Mouse (Mus musculus) spleen, postnatal 36 days (tissue): ENCODE results near the gene Synpo2l.
"Not testable (repeated sequence)": the region's sequence is repeated elsewhere in the genome, so short reads cannot be mapped to it uniquely, and the experiment has no call there.

Source experiments
- DNase-seq, 2 experiments: peaks; one replicate each; pipeline ENCODE4 v3.0.0; 2022; ENCODE audit warnings: low spot score in 2 of 2, mixed read lengths in 1 of 2

Gene Synpo2l

DNA sequence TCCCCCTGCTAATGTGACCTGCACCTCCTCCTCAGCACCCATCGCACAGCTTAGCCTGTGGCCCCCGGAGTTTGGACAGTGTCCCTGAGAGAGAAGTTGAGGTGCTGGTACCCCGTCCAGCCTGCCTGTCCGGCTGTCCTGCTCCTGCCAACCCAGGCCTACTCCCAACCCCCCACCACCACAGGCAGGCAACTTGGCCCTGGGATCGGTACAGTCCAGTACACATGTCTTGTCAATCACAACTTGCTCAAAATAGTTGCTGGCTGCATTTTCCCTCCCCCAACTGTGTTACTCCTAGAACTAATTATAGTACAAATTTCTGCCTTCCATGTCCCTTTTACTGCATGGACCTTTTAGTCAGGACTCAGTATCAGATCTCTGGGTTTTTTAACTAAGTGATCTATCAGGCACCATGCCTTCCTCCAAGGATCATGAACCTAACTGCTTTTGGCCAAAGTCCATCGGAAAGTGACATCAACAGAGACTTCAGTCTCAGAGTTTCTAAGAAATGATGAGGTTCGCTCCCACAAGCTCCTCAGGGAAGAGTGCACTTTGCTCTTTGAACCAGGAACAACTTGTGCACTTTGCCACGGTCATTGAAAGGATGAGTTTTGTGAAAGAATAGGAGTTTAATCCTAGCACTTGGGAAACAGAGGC lies at the start of gene Synpo2l:
TSS of gene Synpo2l (minus strand) at position 201 of the 657 bp plus-strand sequence.
- no peak for DNase-seq

GRCm38 (mm10) chr14:20713832-20714231 lies 45.7 kb upstream of the Synpo2l start:
- DNase-seq: no peak

DNA sequence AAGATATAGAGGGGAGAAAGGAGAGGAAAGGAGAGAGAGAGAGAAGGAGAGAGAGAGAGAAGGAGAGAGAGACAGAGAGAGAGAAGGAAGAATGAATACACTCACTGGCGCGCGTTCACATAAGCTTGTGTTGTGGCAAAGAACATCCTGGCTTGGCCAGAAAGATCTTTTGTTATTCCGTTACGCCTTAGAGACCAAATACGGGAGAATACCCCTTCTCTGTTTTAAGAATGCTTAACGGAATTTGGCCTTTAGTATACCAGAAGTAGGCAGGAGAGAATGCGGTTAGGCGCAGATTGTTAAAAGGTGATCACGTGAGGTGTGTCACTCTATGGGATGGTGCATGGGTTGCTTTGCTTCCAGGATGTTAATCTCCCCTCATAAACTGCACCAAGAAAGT lies 40.1 kb upstream of the Synpo2l start:
- DNase-seq: no peak

- peak; percentile 85 to 88 for DNase-seq
Measured at GRCm38 (mm10) chr14:20707201-20708190, 39.3 kb upstream of the Synpo2l start, which contains the start of gene Zswim8. Zswim8 (plus strand) TSS chr14:20707552.

DNA sequence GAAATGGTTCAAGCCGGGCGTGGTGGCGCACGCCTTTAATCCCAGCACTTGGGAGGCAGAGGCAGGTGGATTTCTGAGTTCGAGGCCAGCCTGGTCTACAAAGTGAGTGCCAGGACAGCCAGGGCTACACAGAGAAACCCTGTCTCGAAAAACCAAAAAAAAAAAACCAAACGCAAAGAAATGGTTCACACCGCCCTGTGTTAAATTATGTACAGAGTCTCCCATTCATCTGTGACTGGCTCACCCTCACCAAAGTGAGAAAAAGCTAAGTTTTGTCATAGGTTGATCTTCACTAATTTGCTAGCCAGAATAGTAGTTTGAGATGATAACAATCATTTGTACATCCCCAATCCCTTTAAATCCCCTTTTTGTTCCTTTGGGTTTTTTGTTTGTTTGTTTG lies 35.3 kb upstream of the Synpo2l start:
- DNase-seq: not testable (repeated sequence)

- DNase-seq: peak; percentile 85 to 86
Measured at GRCm38 (mm10) chr14:20702741-20703381, 34.7 kb upstream of the Synpo2l start, which contains the start of gene Chchd1. Chchd1 (plus strand) TSS chr14:20703006.

DNA sequence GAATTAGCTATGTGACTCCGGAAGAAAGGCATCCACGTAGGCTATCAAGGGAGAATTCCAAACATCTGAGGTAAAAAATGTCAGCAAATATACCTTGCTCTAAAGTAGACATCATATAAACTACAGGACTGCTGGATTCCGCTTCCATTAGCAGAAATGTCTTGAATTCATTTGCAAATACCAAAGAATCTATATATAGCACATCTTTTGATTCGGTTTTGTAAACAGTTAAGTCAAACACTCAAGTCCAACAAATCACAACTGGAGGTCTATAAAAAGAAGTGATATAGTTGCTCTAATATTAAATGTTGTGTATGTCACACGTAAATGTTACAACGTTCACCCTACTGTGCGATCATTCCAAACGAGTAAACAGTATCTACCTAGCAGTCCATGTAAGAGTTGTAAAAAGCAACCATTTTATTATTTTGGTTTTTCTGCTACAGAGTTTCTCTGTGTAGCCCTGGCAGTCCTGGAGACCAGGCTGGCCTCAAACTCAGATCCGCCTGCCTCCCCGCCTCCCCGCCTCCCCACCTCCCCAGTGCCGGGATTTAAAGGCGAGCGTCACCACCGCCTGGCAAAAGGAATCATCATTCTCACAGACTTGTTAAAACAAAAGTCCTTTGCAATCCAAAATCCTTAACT lies 34.1 kb upstream of the Synpo2l start:
- DNase-seq: no peak

DNA sequence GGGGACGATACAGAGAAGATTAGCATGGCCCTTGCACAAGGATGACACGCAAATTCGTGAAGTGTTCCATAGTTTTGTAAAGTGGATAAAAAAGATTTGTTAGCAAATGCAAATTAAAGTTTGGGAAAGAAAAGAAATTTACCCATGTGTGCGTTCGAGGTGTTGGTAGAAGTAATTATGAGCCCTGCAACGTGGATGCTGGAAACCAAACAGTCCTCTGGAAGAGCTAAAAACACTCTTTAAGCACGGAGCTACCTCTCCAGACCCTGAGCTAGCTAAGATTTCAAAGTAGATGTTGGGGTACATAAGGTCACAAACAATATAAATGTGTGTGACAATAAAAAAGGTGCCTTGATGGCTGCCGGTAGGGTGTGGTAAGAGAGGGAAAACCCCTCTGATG lies 33.4 kb upstream of the Synpo2l start:
- no peak for DNase-seq

GRCm38 (mm10) chr14:20700362-20700761 lies 32.2 kb upstream of the Synpo2l start:
- DNase-seq: no peak

DNA sequence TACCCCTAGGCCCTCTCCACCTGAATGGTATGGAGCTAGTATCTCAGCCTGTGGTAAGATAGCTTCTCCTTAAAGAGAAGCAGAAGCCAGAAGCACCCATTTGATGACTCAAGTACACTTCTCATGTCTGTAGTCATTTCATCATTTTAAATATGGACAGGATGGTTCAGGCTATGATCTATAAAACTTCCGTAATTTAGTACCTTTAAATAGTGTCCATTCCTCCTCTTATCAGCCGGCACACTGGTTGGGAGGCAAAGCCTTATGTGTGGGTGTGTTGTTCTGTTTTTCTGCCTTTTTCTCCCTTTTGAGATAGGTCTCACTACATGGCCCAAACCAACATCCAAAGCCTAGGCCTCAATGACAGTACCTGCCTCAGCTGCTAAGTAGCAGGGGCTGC lies 30.4 kb upstream of the Synpo2l start:
- no peak for DNase-seq

GRCm38 (mm10) chr14:20696986-20697385 lies 28.8 kb upstream of the Synpo2l start:
- DNase-seq: peak; percentile 38 to 48

DNA sequence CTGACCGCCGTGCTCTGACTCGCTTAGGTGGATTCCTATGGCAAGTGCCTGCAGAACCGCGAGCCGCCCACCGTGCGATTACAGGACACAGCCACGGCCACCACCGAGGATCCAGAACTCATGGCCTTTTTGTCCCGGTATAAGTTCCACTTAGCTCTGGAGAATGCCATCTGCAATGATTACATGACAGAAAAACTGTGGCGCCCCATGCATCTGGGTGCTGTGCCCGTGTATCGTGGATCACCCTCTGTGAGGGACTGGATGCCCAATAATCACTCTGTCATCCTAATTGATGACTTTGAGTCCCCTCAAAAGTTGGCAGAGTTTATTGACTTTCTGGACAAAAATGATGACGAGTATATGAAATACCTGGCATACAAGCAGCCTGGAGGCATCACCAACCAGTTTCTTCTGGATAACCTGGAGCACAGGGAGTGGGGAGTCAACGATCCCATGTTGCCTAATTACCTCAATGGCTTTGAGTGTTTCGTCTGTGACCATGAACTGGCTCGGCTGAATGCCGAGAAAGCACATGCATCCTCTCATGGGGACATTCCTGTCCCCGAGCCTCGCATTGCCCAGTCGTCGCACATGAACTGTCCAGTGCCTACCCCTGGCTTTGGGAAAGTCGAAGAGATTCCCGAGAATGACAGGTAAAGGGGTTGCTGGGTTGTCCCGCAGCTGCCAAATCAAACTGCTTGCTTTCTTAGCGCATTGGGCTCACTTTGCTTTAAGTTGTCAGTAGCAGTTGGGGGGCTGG lies 27.8 kb upstream of the Synpo2l start:
- DNase-seq: no peak

DNA sequence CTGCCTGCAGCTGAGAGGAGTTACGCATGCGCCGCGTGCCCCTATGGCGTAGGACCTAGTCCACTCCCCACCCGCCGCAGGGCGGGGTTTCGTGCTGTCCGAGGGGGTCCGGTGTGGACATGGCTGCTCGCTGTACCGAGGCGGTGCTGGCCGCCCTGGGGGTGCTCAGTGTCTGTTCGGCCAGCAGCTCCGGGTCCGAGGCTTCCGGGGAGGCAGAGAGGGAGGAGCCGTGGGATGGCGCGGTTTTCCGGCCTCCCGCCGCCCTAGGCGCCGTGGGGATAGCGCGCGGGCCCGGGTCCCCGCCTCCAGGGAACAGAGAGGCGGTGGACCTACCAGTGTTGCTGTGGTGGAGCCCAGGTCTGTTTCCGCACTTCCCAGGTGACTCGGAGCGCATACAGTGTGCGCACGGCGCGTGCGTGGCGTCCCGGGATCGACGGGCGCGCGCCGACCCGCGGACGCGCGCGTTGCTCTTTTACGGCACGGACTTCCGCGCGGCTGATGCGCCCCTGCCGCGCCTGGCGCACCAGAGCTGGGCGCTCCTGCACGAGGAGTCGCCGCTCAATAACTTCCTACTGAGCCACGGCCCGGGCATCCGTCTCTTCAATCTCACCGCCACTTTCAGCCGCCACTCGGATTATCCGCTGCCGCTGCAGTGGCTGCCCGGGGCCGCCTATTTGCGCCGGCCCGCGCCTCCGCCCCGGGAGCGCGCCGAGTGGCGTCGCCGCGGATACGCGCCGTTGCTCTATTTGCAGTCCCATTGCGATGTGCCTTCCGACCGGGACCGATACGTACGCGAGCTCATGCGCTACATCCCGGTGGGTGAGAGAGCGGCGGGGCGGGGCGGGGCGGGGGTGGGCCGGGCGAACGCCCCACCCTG lies 27.0 kb upstream of the Synpo2l start, which contains the start of gene Fut11:
TSS of gene Fut11 (plus strand) at position 85 of the 877 bp plus-strand sequence.
- peak; percentile 82 to 86 for DNase-seq

DNA sequence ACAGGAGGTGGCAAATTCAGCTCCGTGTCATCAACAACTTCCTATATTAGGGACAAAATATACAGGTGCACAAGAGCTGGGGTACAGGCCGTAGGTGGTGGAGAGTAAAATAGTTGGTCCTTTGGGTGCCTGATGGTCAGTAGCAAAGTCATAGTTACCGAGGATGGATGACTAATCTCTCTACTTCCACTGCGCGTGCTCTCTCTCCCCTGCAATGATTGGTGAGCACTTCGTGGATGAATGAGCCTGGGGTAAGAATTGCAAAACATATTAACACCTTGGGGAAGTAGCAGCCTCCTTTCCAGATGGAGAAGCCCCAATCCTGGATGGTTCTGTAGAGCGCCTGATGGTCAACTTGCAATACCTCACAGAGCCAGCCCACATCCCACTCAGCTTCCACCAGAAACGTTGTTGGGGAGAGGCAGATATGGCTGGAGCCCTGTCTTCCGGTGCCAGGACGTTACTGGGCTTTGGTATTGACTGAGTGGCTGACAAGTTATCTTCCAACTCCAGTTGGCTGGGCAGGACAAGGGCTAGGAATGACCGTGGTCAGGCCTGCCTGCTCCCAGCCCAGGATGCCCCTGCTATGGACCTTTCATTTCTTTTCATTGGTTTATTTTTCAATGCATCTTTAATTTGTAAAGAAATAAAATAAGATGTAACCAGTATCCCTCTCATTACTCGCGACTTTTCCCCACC lies 26.2 kb upstream of the Synpo2l start:
- DNase-seq: peak in 1 of 2 experiments; percentile 14

DNA sequence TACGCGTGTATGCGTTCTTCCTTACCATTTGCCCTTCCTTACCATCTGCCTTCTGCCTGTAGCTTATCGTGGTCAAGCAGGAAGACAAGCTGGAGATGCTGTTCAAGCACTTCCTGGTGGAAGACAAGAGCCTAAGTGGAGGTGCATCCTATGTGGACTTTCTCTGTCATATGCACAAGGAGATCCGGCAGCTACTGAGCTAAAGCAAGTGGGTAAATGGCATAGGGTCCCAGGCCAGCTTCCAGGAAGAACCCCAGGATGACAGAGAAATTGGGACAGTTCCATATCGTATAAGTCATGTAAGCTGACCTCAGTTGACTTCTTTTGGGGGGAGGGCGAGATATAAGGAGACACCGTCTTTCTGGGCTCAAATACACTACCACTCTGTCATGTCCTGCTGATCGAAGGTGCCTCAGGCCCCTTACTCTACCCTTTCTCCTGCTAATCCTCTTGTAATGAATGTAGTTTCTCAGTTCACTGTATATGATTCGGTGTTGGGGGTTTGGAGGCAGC lies 25.5 kb upstream of the Synpo2l start:
- DNase-seq: no peak

DNA sequence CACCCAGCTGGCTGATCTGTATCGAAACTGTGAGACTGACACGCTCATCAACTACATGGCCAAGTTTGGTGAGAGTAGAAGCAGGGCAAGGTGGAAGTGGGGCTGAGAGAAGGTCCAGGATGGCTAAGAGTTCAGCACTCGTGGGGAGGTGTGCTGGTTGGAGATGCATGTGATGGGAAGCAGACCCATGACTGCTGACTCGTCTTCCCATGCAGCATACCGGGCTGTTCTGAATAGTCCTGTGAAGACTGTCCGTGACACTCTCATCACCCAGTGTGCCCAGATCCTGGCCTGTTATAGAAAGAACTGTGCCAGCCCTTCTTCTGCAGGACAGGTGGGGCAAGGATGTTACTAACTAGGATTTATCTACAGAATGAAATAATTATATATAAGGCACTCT lies 23.6 kb upstream of the Synpo2l start:
- no peak for DNase-seq

DNA sequence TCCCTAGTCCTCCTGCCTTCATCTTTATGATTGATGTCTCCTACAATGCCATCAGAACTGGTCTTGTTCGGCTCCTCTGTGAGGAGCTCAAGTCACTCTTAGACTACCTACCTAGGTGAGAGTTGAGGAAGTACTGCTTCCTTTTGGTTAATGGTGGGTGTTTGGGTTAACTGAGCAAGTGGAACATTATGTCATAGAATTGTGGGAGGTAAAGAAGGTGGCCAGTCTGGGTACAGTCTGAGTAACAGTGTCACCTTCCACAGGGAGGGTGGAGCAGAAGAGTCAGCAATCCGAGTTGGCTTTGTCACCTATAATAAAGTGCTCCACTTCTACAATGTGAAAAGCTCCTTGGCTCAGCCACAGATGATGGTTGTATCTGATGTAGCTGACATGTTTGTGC lies 20.9 kb upstream of the Synpo2l start:
- peak; percentile 25 to 46 for DNase-seq

GRCm38 (mm10) chr14:20686576-20686975 lies 18.4 kb upstream of the Synpo2l start:
- no peak for DNase-seq

DNA sequence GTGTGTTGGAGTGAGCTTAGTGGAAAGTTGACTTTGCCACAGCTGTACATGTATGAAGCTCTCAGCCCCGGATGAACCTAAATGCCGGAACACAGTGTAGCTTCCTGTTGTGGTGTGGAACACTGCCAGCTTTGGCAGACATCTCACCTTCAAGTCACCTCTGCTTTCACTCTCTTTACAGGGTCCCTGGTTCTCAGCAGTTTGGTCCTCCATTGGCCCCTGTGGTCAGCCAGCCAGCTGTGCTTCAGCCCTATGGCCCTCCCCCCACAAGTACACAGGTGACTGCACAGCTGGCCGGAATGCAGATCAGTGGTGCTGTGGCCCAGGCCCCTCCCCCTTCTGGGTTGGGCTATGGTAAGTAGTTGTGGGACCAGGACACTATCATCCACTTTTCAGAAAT lies 14.3 kb upstream of the Synpo2l start:
- peak; percentile 79 for DNase-seq
